Mouse (Mus musculus) E14TG2a.4 (cell line): ENCODE measurements around the gene Adamts4.

ENCODE experiments used
- CTCF ChIP-seq: conservative IDR thresholded peaks from 2 replicates; pipeline ENCODE4 v1.5.1; 2014; ENCODE audit warnings: low read length
- NANOG ChIP-seq: IDR thresholded peaks from 2 replicates; pipeline ENCODE4 v1.6.1; 2014; ENCODE audit warnings: borderline replicate concordance, low read length, mixed read lengths
- POU5F1 ChIP-seq: IDR thresholded peaks from 2 replicates; pipeline ENCODE4 v1.6.1; 2014; ENCODE audit warnings: low read length, borderline replicate concordance

- TF ChIP-seq CTCF (no peak), NANOG (no peak), POU5F1 (no peak)
Measured at GRCm38 (mm10) chr1:171247453-171247841, 2.8 kb upstream of the Adamts4 start.
